Mouse (Mus musculus): ENCODE measurements around the gene Il6ra. TPM values are rescaled to one million over a fixed set of nuclear protein-coding genes. Genes with fewer than 3 reads are reported as not detected.
A peak's percentile ranks its signal among the peaks of the same experiment; 100 is the strongest.
"Not testable (repeated sequence)": the region's sequence is repeated elsewhere in the genome, so short reads cannot be mapped to it uniquely, and the experiment has no call there.

Il6ra gene
- polyA plus RNA-seq, 1 experiment from 2014 or later: 0.83 TPM

GRCm38 (mm10) chr3:89865020-89865419 lies 48.0 kb downstream of the Il6ra start:
- Histone ChIP-seq H3K9me3 (no peaks in the 10 kb centered on the region), H3K36me3 (no peaks in the 10 kb centered on the region), H3K4me1 (replicated peaks) (peaks cover 32% of the 10 kb centered on the region), H3K27ac (no peak overlapping the region), H3K27me3 (no peaks in the 10 kb centered on the region), H3K4me2 (no peak overlapping the region), H3K4me3 (replicated peaks) (no peak overlapping the region), H3K9ac (replicated peaks) (no peak overlapping the region)
- 68% methylated on average over 6 of the region's 6 CpGs for WGBS
- ATAC-seq (ENCODE audit: insufficient number of reproducible peaks, insufficient read depth, low FRiP score, low TSS enrichment, low read depth): no peak

DNA sequence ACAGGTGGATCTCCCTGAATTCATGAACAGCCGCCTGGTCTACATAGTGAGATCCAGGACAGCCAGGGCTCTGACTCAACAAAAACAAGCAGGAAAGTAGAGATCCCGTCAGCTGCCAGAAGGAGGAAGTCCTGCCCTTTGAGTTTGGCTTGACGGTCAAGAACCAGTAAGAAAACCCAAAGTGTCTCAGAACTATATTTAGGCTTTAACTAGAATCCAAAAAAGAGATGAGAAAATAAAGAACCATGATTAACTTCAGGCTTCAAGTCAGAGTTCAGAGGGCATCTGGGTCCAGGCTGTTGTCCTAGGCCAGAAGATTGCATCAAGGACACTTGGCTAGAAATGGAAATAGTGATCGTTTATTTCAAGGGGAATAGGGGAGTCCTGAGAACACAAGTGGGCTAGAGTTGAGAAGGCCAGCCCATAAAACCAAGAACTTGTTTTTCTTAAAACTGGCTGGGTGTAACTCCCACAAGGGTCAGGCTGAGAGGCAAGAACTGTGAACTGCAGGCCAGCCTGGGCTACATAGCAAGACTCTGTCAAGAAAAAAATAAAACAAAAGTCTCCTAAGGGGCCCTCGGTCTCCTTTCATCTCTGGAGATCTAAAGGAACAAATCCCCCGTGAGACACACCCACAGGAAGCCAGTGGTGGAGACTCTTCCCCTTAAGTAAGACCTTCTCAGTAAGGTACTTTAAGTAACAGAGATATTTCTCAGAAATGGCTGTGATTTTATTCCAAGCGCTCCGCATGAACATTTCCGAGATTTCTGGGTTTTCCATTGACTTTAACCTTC lies 49.1 kb downstream of the Il6ra start:
- Histone ChIP-seq H3K9ac (replicated peaks) (no peak overlapping the region), H3K36me3 (no peaks in the 10 kb centered on the region), H3K27me3 (no peaks in the 10 kb centered on the region), H3K4me3 (replicated peaks) (no peak overlapping the region), H3K27ac (no peak overlapping the region), H3K9me3 (no peaks in the 10 kb centered on the region), H3K4me1 (replicated peaks) (peaks cover 26% of the 10 kb centered on the region), H3K4me2 (no peak overlapping the region)
- 77% methylated on average over 9 of the region's 9 CpGs for WGBS
- no peak for ATAC-seq (ENCODE audit: insufficient number of reproducible peaks, insufficient read depth, low FRiP score, low TSS enrichment, low read depth)

GRCm38 (mm10) chr3:89863276-89863675 lies 49.7 kb downstream of the Il6ra start:
- not testable (repeated sequence) for H3K27ac ChIP-seq; H3K27me3 ChIP-seq; H3K9me3 ChIP-seq; H3K4me3 ChIP-seq (replicated peaks); ATAC-seq (ENCODE audit: insufficient number of reproducible peaks, insufficient read depth, low FRiP score, low TSS enrichment, low read depth); H3K9ac ChIP-seq (replicated peaks); H3K4me2 ChIP-seq; H3K36me3 ChIP-seq
- peaks cover 20% of the 10 kb centered on the region for H3K4me1 ChIP-seq (replicated peaks)
- 79% methylated on average over 3 of the region's 3 CpGs for WGBS

GRCm38 (mm10) chr3:89862182-89862761 lies 50.7 kb downstream of the Il6ra start:
- H3K4me3 ChIP-seq (replicated peaks): no peak overlapping the region
- WGBS: 79% methylated on average over 8 of the region's 8 CpGs
- no peak for ATAC-seq (ENCODE audit: insufficient number of reproducible peaks, insufficient read depth, low FRiP score, low TSS enrichment, low read depth)
- H3K9ac ChIP-seq (replicated peaks): no peak overlapping the region
- no peaks in the 10 kb centered on the region for H3K27me3 ChIP-seq
- H3K27ac ChIP-seq: no peak overlapping the region
- no peaks in the 10 kb centered on the region for H3K9me3 ChIP-seq
- H3K4me1 ChIP-seq (replicated peaks): peaks cover 14% of the 10 kb centered on the region
- H3K36me3 ChIP-seq: no peaks in the 10 kb centered on the region
- no peak overlapping the region for H3K4me2 ChIP-seq

DNA sequence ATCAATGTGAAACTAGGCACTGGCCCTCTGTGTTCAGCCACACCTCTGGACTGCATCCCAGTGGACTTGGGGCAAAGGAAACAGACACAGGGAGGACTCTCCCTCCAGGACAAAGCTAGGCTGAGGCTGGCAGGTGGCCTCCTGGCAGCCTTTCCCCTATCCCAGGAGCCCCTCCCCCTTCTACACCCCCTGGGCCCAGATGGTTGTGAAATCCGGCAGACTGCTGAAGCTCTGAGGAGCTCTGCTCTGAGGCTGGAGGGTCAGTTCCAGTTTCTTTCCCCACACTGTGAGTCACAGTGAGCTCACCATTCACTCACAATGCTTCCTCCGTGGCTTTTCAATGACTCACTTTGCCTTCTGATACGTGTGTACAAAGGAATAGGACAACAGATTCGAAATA lies 51.9 kb downstream of the Il6ra start:
- Histone ChIP-seq H3K36me3 (no peaks in the 10 kb centered on the region), H3K4me3 (replicated peaks) (no peak overlapping the region), H3K27ac (no peak overlapping the region), H3K9ac (replicated peaks) (0 out of 2 replicates have a peak overlapping the region, but pooled peaks have one; percentile 23), H3K27me3 (no peaks in the 10 kb centered on the region), H3K4me2 (no peak overlapping the region), H3K4me1 (replicated peaks) (peaks cover 14% of the 10 kb centered on the region), H3K9me3 (no peaks in the 10 kb centered on the region)
- WGBS: 35% methylated on average over 4 of the region's 4 CpGs
- no peak for ATAC-seq (ENCODE audit: insufficient number of reproducible peaks, insufficient read depth, low FRiP score, low TSS enrichment, low read depth)

GRCm38 (mm10) chr3:89860343-89860742 lies 52.7 kb downstream of the Il6ra start:
- no peaks in the 10 kb centered on the region for H3K9me3 ChIP-seq
- no peaks in the 10 kb centered on the region for H3K27me3 ChIP-seq
- H3K36me3 ChIP-seq: no peaks in the 10 kb centered on the region
- H3K4me3 ChIP-seq (replicated peaks): no peak overlapping the region
- no peak overlapping the region for H3K4me2 ChIP-seq
- peaks cover 14% of the 10 kb centered on the region for H3K4me1 ChIP-seq (replicated peaks)
- no peak overlapping the region for H3K27ac ChIP-seq
- no peak for ATAC-seq (ENCODE audit: insufficient number of reproducible peaks, insufficient read depth, low FRiP score, low TSS enrichment, low read depth)
- no peak overlapping the region for H3K9ac ChIP-seq (replicated peaks)
- WGBS: 80% methylated on average over 3 of the region's 3 CpGs

- ATAC-seq (ENCODE audit: insufficient number of reproducible peaks, insufficient read depth, low FRiP score, low TSS enrichment, low read depth): no peak
- WGBS: 66% methylated on average over 3 of the region's 3 CpGs
Measured at GRCm38 (mm10) chr3:89859936-89860335, 53.1 kb downstream of the Il6ra start.

GRCm38 (mm10) chr3:89858888-89859287 lies 54.1 kb downstream of the Il6ra start:
- no peaks in the 10 kb centered on the region for H3K9me3 ChIP-seq

More at GRCm38 (mm10) chr3:89859936-89860335, 53.1 kb downstream of the Il6ra start:
- no peak overlapping the region for H3K4me2 ChIP-seq
- peaks cover 10% of the 10 kb centered on the region for H3K4me1 ChIP-seq (replicated peaks)
- no peaks in the 10 kb centered on the region for H3K36me3 ChIP-seq
- H3K9me3 ChIP-seq: no peaks in the 10 kb centered on the region
- no peak overlapping the region for H3K27ac ChIP-seq
- no peak overlapping the region for H3K4me3 ChIP-seq (replicated peaks)
- no peaks in the 10 kb centered on the region for H3K27me3 ChIP-seq
- H3K9ac ChIP-seq (replicated peaks): no peak overlapping the region

GRCm38 (mm10) chr3:89858123-89858522 lies 54.9 kb downstream of the Il6ra start:
- Histone ChIP-seq H3K27ac (no peak overlapping the region), H3K36me3 (no peaks in the 10 kb centered on the region), H3K9ac (replicated peaks) (no peak overlapping the region), H3K9me3 (no peaks in the 10 kb centered on the region), H3K4me2 (no peak overlapping the region), H3K27me3 (no peaks in the 10 kb centered on the region), H3K4me3 (replicated peaks) (no peak overlapping the region), H3K4me1 (replicated peaks) (peaks cover 8% of the 10 kb centered on the region)
- ATAC-seq (ENCODE audit: insufficient number of reproducible peaks, insufficient read depth, low FRiP score, low TSS enrichment, low read depth): no peak
- 8% methylated on average over 4 of the region's 4 CpGs for WGBS

More at GRCm38 (mm10) chr3:89858888-89859287, 54.1 kb downstream of the Il6ra start:
- peaks cover 8% of the 10 kb centered on the region for H3K4me1 ChIP-seq (replicated peaks)
- H3K4me2 ChIP-seq: no peak overlapping the region
- 0 out of 2 replicates have a peak overlapping the region, but pooled peaks have one; percentile 23 for H3K9ac ChIP-seq (replicated peaks)
- no peak overlapping the region for H3K27ac ChIP-seq
- H3K4me3 ChIP-seq (replicated peaks): no peak overlapping the region
- 80% methylated on average over 8 of the region's 8 CpGs for WGBS
- no peaks in the 10 kb centered on the region for H3K36me3 ChIP-seq
- H3K27me3 ChIP-seq: no peaks in the 10 kb centered on the region
- no peak for ATAC-seq (ENCODE audit: insufficient number of reproducible peaks, insufficient read depth, low FRiP score, low TSS enrichment, low read depth)

DNA sequence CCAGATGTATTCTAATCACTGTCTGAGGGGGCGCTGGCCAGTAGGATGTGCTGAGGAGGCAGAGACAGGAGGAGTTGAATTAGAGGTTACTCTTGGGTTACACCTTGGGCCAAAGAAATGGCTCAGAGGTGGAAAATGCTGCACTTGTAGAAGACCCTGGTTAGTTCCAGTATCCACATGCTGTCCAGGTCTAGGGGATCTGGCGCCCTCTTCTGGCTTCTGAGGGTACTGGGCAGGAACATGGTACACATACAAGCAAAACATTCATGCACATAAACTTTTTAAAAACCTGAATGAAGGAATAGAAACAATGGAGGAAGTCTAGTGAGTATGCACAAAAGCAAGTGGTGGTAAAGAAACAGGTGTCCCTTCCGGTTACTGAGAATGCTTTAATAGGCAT lies 55.6 kb downstream of the Il6ra start:
- H3K36me3 ChIP-seq: no peaks in the 10 kb centered on the region
- H3K27ac ChIP-seq: no peak overlapping the region
- no peaks in the 10 kb centered on the region for H3K27me3 ChIP-seq
- H3K4me1 ChIP-seq (replicated peaks): peaks cover 8% of the 10 kb centered on the region
- H3K4me3 ChIP-seq (replicated peaks): no peak overlapping the region
- H3K4me2 ChIP-seq: no peak overlapping the region
- no peak overlapping the region for H3K9ac ChIP-seq (replicated peaks)
- no peak for ATAC-seq (ENCODE audit: insufficient number of reproducible peaks, insufficient read depth, low FRiP score, low TSS enrichment, low read depth)
- no peaks in the 10 kb centered on the region for H3K9me3 ChIP-seq
- 83% methylated on average over 3 of the region's 3 CpGs for WGBS

- Histone ChIP-seq H3K9ac (replicated peaks) (no peak overlapping the region), H3K27me3 (no peaks in the 10 kb centered on the region), H3K4me3 (replicated peaks) (no peak overlapping the region), H3K4me2 (no peak overlapping the region), H3K27ac (peak overlapping the region; percentile 56; the same call in 1 of the 2 replicates), H3K36me3 (no peaks in the 10 kb centered on the region), H3K9me3 (no peaks in the 10 kb centered on the region), H3K4me1 (replicated peaks) (no peaks in the 10 kb centered on the region)
- WGBS: 86% methylated on average over 5 of the region's 5 CpGs
- ATAC-seq (ENCODE audit: insufficient number of reproducible peaks, insufficient read depth, low FRiP score, low TSS enrichment, low read depth): no peak
Measured at GRCm38 (mm10) chr3:89853752-89854151, 59.2 kb downstream of the Il6ra start.
